Mouse (Mus musculus): ENCODE results near the gene Med14. TPM values are rescaled to one million over a fixed set of nuclear protein-coding genes. Genes with fewer than 3 reads are reported as not detected.

Med14 gene
- total and polyA plus RNA-seq, 2 experiments = 4.4 to 7.7 TPM

DNA sequence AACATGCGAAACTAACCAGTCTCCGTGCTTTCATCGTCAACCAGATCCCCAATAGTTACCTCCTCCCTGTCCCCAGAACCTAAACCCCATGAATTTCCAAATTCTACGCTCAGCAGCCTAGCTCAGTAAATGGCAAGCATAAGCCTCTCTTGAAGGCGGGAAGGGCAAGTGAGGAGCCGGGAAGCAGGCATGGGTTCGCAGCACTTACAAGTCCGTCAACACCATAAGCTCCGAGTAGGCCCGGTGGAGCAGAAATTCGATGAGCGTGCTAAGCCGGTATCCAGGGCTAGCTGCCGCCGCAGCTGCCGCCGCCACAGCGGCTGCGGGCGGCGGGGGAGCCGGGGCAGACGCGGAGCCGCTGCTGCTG is 631 bp downstream of the Med14 start:
- peak overlapping the region; percentile 96 for H3K9ac ChIP-seq (ENCODE audit: low read depth, low read length)
- H3K4me1 ChIP-seq (ENCODE audit: control insufficient read depth, insufficient read depth, low read length) = no peaks in the 10 kb centered on the region
- peaks cover 4% of the 10 kb centered on the region; the same call in 1 of the 2 replicates for H3K79me2 ChIP-seq (ENCODE audit: control insufficient read depth, insufficient read depth, low read length)
- H3K27me3 ChIP-seq (ENCODE audit: control insufficient read depth, insufficient read depth, low read length) = no peaks in the 10 kb centered on the region
- H3K4me3 ChIP-seq (ENCODE audit: insufficient read depth, low read depth, low read length) = peak overlapping the region; percentile 81
- peak overlapping the region; percentile 72 for H3K27ac ChIP-seq (replicated peaks; ENCODE audit: insufficient read depth, low read depth, low read length)
- under 1% methylated on average over 21 of the region's 25 CpGs for WGBS
- H3K36me3 ChIP-seq (ENCODE audit: control insufficient read depth, insufficient read depth, low read length) = no peaks in the 10 kb centered on the region
- DNase-seq (ENCODE audit: extremely low read depth, low read depth, low spot score) = peak; percentile 52
- no peak for TF ChIP-seq CTCF (IDR thresholded peaks at IDR 0.05; ENCODE audit: low read depth, low read length)
- no peak for TF ChIP-seq POLR2A (IDR thresholded peaks at IDR 0.05; ENCODE audit: extremely low read depth, insufficient read depth, low read length)

DNA sequence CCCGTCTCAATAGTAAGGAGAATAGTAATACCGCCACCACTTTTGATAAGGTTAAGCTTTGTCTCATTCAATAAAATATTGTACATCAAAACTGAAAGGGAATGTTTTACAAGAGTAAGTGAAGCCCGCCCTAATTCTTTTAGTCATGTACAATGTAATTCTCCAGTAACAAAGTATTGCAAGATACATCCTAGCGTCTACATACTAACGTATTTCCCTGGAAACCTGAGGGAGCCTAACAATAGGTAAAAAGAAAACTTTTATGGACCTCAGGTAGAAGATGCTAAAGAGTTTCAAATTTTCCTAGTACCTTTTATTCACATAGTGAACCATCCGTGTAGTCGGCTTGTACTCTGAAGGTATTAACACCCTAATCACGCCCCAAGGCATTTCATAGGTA is 1.4 kb downstream of the Med14 start:
- H3K79me2 ChIP-seq (ENCODE audit: control insufficient read depth, insufficient read depth, low read length) = peaks cover 4% of the 10 kb centered on the region; the same call in 1 of the 2 replicates
- no peaks in the 10 kb centered on the region for H3K27me3 ChIP-seq (ENCODE audit: control insufficient read depth, insufficient read depth, low read length)
- no peak overlapping the region for H3K27ac ChIP-seq (replicated peaks; ENCODE audit: insufficient read depth, low read depth, low read length)
- no peak overlapping the region for H3K9ac ChIP-seq (ENCODE audit: low read depth, low read length)
- H3K4me1 ChIP-seq (ENCODE audit: control insufficient read depth, insufficient read depth, low read length) = no peaks in the 10 kb centered on the region
- TF ChIP-seq CTCF (IDR thresholded peaks at IDR 0.05; ENCODE audit: low read depth, low read length) = no peak
- TF ChIP-seq POLR2A (IDR thresholded peaks at IDR 0.05; ENCODE audit: extremely low read depth, insufficient read depth, low read length) = no peak
- no peaks in the 10 kb centered on the region for H3K36me3 ChIP-seq (ENCODE audit: control insufficient read depth, insufficient read depth, low read length)
- DNase-seq (ENCODE audit: extremely low read depth, low read depth, low spot score) = peak; percentile 16
- peak overlapping the region; percentile 30; the same call in 1 of the 2 replicates for H3K4me3 ChIP-seq (ENCODE audit: insufficient read depth, low read depth, low read length)
- WGBS = 2% methylated on average over 8 of the region's 8 CpGs

DNA sequence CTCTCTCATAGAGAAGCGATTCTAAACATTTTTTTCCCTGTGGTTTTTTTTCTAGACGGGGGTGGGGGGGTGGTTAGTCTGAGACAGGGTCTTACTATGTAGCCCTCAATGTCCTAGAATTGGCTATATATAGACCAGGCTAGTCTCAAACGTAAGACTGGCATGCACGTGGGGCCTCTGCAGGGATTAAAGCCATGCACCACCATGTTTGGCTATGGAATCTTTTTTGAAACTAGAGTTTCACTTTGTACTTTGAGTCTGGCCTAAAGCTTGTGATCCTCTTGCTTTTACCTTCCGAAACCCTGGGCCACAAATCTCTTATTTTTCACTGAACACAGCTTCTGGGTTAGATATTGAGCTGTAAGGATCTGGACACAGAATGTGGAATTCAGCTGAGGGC is 2.2 kb downstream of the Med14 start:
- WGBS = 43% methylated on average over 5 of the region's 5 CpGs
- no peak overlapping the region for H3K9ac ChIP-seq (ENCODE audit: low read depth, low read length)
- H3K79me2 ChIP-seq (ENCODE audit: control insufficient read depth, insufficient read depth, low read length) = peaks cover 4% of the 10 kb centered on the region; the same call in 1 of the 2 replicates
- H3K4me1 ChIP-seq (ENCODE audit: control insufficient read depth, insufficient read depth, low read length) = peaks cover 2% of the 10 kb centered on the region; the same call in 1 of the 2 replicates
- H3K27me3 ChIP-seq (ENCODE audit: control insufficient read depth, insufficient read depth, low read length) = no peaks in the 10 kb centered on the region
- DNase-seq (ENCODE audit: extremely low read depth, low read depth, low spot score) = no peak
- no peak for TF ChIP-seq CTCF (IDR thresholded peaks at IDR 0.05; ENCODE audit: low read depth, low read length)
- no peak for TF ChIP-seq POLR2A (IDR thresholded peaks at IDR 0.05; ENCODE audit: extremely low read depth, insufficient read depth, low read length)
- H3K27ac ChIP-seq (replicated peaks; ENCODE audit: insufficient read depth, low read depth, low read length) = no peak overlapping the region
- no peak overlapping the region for H3K4me3 ChIP-seq (ENCODE audit: insufficient read depth, low read depth, low read length)
- no peaks in the 10 kb centered on the region for H3K36me3 ChIP-seq (ENCODE audit: control insufficient read depth, insufficient read depth, low read length)

DNA sequence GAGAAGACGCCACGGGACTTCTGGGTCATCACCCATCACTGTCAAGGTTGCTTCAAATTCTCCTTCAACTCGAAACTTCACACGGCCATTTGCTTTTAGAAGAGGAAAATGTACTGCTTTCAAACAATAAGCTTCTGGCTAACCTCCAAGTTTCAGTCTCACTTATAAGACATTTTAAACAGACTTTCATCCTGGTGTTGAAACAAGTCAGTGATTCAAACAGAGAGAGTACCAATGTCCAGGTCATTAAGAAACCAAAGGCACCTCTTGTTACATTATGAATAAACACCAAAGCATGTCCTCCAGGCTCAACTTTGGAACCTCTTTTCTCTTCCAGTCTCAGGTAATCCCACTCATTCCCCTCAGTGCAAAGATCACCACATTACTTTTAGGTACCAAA is 14.0 kb downstream of the Med14 start:
- Histone ChIP-seq H3K27ac (replicated peaks; ENCODE audit: insufficient read depth, low read depth, low read length) (no peak overlapping the region), H3K4me1 (ENCODE audit: control insufficient read depth, insufficient read depth, low read length) (peaks cover 2% of the 10 kb centered on the region), H3K27me3 (ENCODE audit: control insufficient read depth, insufficient read depth, low read length) (no peaks in the 10 kb centered on the region), H3K9ac (ENCODE audit: low read depth, low read length) (no peak overlapping the region), H3K36me3 (ENCODE audit: control insufficient read depth, insufficient read depth, low read length) (peaks cover 7% of the 10 kb centered on the region), H3K79me2 (ENCODE audit: control insufficient read depth, insufficient read depth, low read length) (no peaks in the 10 kb centered on the region), H3K4me3 (ENCODE audit: insufficient read depth, low read depth, low read length) (no peak overlapping the region)
- TF ChIP-seq POLR2A (IDR thresholded peaks at IDR 0.05; ENCODE audit: extremely low read depth, insufficient read depth, low read length) = no peak
- no peak for TF ChIP-seq CTCF (IDR thresholded peaks at IDR 0.05; ENCODE audit: low read depth, low read length)
- 91% methylated on average over 4 of the region's 4 CpGs for WGBS
- DNase-seq (ENCODE audit: extremely low read depth, low read depth, low spot score) = no peak

DNA sequence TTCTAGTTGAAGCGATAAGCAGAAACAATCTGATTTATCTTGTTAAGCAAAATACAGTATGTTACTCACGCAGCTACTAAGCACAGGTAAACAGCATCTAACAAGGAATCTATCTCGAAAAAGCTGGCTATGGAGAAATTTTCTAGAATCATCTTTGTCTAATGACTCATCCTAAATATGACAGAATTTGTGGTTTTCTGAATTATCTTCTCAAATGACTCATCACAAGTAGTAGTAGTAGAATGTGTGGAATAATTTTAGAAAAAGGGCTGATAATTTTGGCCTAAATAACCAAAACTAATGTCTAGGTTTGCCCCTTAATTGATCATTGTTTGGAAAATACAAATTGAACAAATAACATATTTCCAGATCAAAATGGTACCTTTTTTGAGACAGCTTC is 15.1 kb downstream of the Med14 start:
- TF ChIP-seq POLR2A (IDR thresholded peaks at IDR 0.05; ENCODE audit: extremely low read depth, insufficient read depth, low read length) (no peak), CTCF (IDR thresholded peaks at IDR 0.05; ENCODE audit: low read depth, low read length) (no peak)
- no peak overlapping the region for H3K27ac ChIP-seq (replicated peaks; ENCODE audit: insufficient read depth, low read depth, low read length)
- no peak overlapping the region for H3K9ac ChIP-seq (ENCODE audit: low read depth, low read length)
- no peaks in the 10 kb centered on the region for H3K27me3 ChIP-seq (ENCODE audit: control insufficient read depth, insufficient read depth, low read length)
- no peak overlapping the region for H3K4me3 ChIP-seq (ENCODE audit: insufficient read depth, low read depth, low read length)
- no peak for DNase-seq (ENCODE audit: extremely low read depth, low read depth, low spot score)
- no peaks in the 10 kb centered on the region for H3K79me2 ChIP-seq (ENCODE audit: control insufficient read depth, insufficient read depth, low read length)
- WGBS = 97% methylated on average over 3 of the region's 3 CpGs
- H3K36me3 ChIP-seq (ENCODE audit: control insufficient read depth, insufficient read depth, low read length) = peaks cover 7% of the 10 kb centered on the region
- peaks cover 2% of the 10 kb centered on the region for H3K4me1 ChIP-seq (ENCODE audit: control insufficient read depth, insufficient read depth, low read length)

DNA sequence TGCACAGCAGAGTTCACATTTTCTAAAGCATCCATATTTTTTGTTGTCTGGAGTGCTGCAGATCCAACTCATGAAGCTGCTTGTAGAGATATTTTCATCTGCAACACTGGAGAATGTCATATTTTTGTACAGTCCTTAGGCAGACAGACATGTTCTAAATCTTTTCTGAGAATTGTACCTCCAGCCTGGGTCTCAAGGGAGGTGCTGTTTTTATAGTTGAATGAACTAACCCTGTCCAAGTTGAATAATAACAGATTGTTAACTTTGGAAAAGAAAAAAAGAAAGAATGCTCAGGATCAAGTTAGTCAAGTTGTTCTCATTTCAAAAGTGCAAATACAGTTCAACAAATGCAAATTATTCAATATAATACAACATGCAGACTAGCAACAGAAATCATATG is 21.5 kb downstream of the Med14 start:
- TF ChIP-seq CTCF (IDR thresholded peaks at IDR 0.05; ENCODE audit: low read depth, low read length) (no peak), POLR2A (IDR thresholded peaks at IDR 0.05; ENCODE audit: extremely low read depth, insufficient read depth, low read length) (no peak)
- Histone ChIP-seq H3K27me3 (ENCODE audit: control insufficient read depth, insufficient read depth, low read length) (no peaks in the 10 kb centered on the region), H3K4me1 (ENCODE audit: control insufficient read depth, insufficient read depth, low read length) (no peaks in the 10 kb centered on the region), H3K4me3 (ENCODE audit: insufficient read depth, low read depth, low read length) (no peak overlapping the region), H3K9ac (ENCODE audit: low read depth, low read length) (no peak overlapping the region), H3K79me2 (ENCODE audit: control insufficient read depth, insufficient read depth, low read length) (no peaks in the 10 kb centered on the region), H3K36me3 (ENCODE audit: control insufficient read depth, insufficient read depth, low read length) (no peaks in the 10 kb centered on the region; the same call in 1 of the 2 replicates), H3K27ac (replicated peaks; ENCODE audit: insufficient read depth, low read depth, low read length) (no peak overlapping the region)
- no peak for DNase-seq (ENCODE audit: extremely low read depth, low read depth, low spot score)

All from liver, adult 2 months (tissue).